Mouse (Mus musculus): ENCODE data around the gene Igdcc3.
A peak's percentile ranks its signal among the peaks of the same experiment; 100 is the strongest.

The Igdcc3 gene

GRCm38 (mm10) chr9:65140936-65141305, at the start of gene Igdcc3:
Gene Igdcc3, plus strand, starts transcription at chr9:65141189.
- DNase-seq (ENCODE audit: low spot score), result peak; percentile 58

GRCm38 (mm10) chr9:65094237-65094636, 46.8 kb upstream of the Igdcc3 start:
- peak; percentile 68 for DNase-seq (ENCODE audit: low spot score)

- DNase-seq (ENCODE audit: low spot score), result peak; percentile 55
Observed at GRCm38 (mm10) chr9:65100991-65101685, 39.9 kb upstream of the Igdcc3 start, which contains the start of gene Igdcc4. Gene Igdcc4, plus strand, starts transcription at chr9:65101486.

GRCm38 (mm10) chr9:65101686-65102376, 39.2 kb upstream of the Igdcc3 start:
- DNase-seq (ENCODE audit: low spot score), result peak; percentile 60

GRCm38 (mm10) chr9:65102377-65103172, 38.4 kb upstream of the Igdcc3 start:
- peak; percentile 42 for DNase-seq (ENCODE audit: low spot score)

GRCm38 (mm10) chr9:65103173-65103752, 37.7 kb upstream of the Igdcc3 start:
- DNase-seq (ENCODE audit: low spot score), result no peak

GRCm38 (mm10) chr9:65106821-65107220, 34.2 kb upstream of the Igdcc3 start:
- no peak for DNase-seq (ENCODE audit: low spot score)

- no peak for DNase-seq (ENCODE audit: low spot score)
Observed at GRCm38 (mm10) chr9:65107893-65108292, 33.1 kb upstream of the Igdcc3 start.

GRCm38 (mm10) chr9:65109132-65110072, 31.6 kb upstream of the Igdcc3 start:
- DNase-seq (ENCODE audit: low spot score), result no peak

GRCm38 (mm10) chr9:65111698-65112097, 29.3 kb upstream of the Igdcc3 start:
- no peak for DNase-seq (ENCODE audit: low spot score)

- no peak for DNase-seq (ENCODE audit: low spot score)
Observed at GRCm38 (mm10) chr9:65113694-65114093, 27.3 kb upstream of the Igdcc3 start.

GRCm38 (mm10) chr9:65115891-65116290, 25.1 kb upstream of the Igdcc3 start:
- DNase-seq (ENCODE audit: low spot score), result no peak

GRCm38 (mm10) chr9:65117516-65117915, 23.5 kb upstream of the Igdcc3 start:
- DNase-seq (ENCODE audit: low spot score), result no peak

- peak; percentile 67 for DNase-seq (ENCODE audit: low spot score)
Observed at GRCm38 (mm10) chr9:65120935-65121334, 20.1 kb upstream of the Igdcc3 start.

GRCm38 (mm10) chr9:65122545-65122944, 18.4 kb upstream of the Igdcc3 start:
- DNase-seq (ENCODE audit: low spot score), result no peak

- no peak for DNase-seq (ENCODE audit: low spot score)
Observed at GRCm38 (mm10) chr9:65123552-65124168, 17.3 kb upstream of the Igdcc3 start.

- no peak for DNase-seq (ENCODE audit: low spot score)
Observed at GRCm38 (mm10) chr9:65128123-65128815, 12.7 kb upstream of the Igdcc3 start.

- DNase-seq (ENCODE audit: low spot score), result no peak
Observed at GRCm38 (mm10) chr9:65131717-65132116, 9.3 kb upstream of the Igdcc3 start.

- peak; percentile 69 for DNase-seq (ENCODE audit: low spot score)
Observed at GRCm38 (mm10) chr9:65133739-65134138, 7.2 kb upstream of the Igdcc3 start.

- DNase-seq (ENCODE audit: low spot score), result no peak
Observed at GRCm38 (mm10) chr9:65135126-65135525, 5.9 kb upstream of the Igdcc3 start.

Measured in ovary, postnatal 36 days (tissue).